Mouse (Mus musculus): ENCODE data around the gene Fam98a. TPM values are rescaled to one million over a fixed set of nuclear protein-coding genes. Genes with fewer than 3 reads are reported as not detected.
A peak's percentile ranks its signal among the peaks of the same experiment; 100 is the strongest.

Gene Fam98a
- polyA plus RNA-seq, 1 experiment from 2014 or later = 30.5 TPM

DNA sequence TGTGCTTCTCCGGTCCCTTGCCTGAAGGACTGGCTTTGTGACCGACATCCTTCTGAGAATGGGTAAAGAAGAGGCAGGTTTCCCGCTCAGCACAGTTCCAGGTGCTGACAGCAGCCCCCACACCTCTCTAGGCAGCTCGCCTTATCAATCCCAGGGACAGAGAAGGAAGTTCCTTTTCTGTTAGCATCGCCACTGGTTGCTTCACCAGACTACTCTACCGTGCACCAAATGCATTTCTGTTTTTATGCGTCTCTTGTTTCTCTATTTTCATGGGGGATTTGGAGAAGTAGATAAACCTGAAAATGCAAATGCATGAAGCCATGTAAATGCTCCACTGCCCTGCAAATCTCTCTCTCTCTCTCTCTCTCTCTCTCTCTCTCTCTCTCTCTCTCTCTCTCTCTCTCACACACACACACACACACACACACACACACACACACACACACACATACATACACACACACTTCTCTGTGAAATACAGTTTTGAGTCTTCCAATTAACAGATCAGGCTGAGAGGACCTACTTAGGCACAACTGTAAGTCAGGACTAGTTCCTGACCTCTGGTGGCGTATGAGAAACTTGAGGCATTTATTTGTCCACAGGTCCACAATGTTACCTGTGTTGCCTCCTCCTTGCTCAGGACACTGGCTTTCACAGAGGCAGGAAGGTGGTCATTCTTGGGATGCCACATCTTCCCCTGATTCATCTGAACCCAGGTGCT is 33.4 kb downstream of the Fam98a start:
- Histone ChIP-seq H3K27me3 (no peaks in the 10 kb centered on the region), H3K4me3 (no peak overlapping the region), H3K27ac (no peak overlapping the region), H3K9me3 (no peaks in the 10 kb centered on the region), H3K36me3 (no peaks in the 10 kb centered on the region), H3K4me1 (replicated peaks) (peaks cover 11% of the 10 kb centered on the region), H3K4me2 (no peak overlapping the region), H3K9ac (no peak overlapping the region)
- ATAC-seq (ENCODE audit: low FRiP score) = no peak
- WGBS = 65% methylated on average over 8 of the region's 8 CpGs

DNA sequence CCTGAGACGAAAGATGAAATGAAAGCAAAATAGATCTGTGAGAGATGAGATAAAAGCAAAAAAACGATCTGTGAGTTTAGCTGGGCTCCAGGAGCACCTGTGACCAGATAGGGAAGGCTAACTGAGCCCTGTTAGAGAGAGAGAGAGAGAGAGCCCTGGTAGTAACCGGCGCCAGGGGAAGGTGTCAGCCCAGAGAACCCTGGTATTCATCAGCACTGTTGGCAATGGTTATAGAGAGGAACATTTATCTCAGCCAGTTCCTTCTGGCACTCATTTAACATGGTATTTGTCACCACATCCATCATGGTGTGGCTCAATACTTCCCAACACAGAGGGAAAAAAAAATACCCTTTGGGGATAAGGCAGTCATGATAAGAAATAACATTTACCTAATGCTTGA is 35.2 kb downstream of the Fam98a start:
- H3K4me2 ChIP-seq = no peak overlapping the region
- ATAC-seq (ENCODE audit: low FRiP score) = 0 out of 2 replicates have a peak, but pooled peaks have one; percentile 43
- peaks cover 6% of the 10 kb centered on the region; the same call in 1 of the 2 replicates for H3K4me1 ChIP-seq (replicated peaks)
- H3K4me3 ChIP-seq = no peak overlapping the region
- no peaks in the 10 kb centered on the region for H3K9me3 ChIP-seq
- no peak overlapping the region for H3K9ac ChIP-seq
- no peaks in the 10 kb centered on the region for H3K36me3 ChIP-seq
- no peaks in the 10 kb centered on the region for H3K27me3 ChIP-seq
- 68% methylated on average over 4 of the region's 4 CpGs for WGBS
- H3K27ac ChIP-seq = no peak overlapping the region

DNA sequence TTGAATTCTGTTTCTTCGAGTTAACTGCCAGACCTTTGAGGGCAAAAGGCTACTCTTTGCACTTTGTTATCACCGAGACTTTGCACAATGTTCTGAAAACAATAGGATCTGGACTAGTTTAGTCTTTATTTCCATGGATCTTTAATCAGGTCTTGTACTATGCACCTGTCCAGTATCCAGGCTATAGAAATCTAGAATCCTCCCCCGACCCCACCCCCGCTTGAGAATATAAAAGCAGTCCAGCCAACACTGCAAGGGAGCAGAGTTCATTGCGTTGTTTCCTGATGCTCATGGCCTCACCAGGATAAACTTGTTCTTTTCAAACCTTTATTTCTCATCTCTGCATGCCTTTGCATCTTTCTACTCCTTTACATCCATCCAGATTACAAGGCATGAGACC is 42.5 kb downstream of the Fam98a start:
- no peak for ATAC-seq (ENCODE audit: low FRiP score)
- Histone ChIP-seq H3K4me1 (replicated peaks) (no peaks in the 10 kb centered on the region), H3K27ac (no peak overlapping the region), H3K9ac (no peak overlapping the region), H3K4me2 (no peak overlapping the region), H3K27me3 (no peaks in the 10 kb centered on the region), H3K36me3 (no peaks in the 10 kb centered on the region), H3K4me3 (no peak overlapping the region), H3K9me3 (no peaks in the 10 kb centered on the region)
- 86% methylated on average over 5 of the region's 5 CpGs for WGBS

DNA sequence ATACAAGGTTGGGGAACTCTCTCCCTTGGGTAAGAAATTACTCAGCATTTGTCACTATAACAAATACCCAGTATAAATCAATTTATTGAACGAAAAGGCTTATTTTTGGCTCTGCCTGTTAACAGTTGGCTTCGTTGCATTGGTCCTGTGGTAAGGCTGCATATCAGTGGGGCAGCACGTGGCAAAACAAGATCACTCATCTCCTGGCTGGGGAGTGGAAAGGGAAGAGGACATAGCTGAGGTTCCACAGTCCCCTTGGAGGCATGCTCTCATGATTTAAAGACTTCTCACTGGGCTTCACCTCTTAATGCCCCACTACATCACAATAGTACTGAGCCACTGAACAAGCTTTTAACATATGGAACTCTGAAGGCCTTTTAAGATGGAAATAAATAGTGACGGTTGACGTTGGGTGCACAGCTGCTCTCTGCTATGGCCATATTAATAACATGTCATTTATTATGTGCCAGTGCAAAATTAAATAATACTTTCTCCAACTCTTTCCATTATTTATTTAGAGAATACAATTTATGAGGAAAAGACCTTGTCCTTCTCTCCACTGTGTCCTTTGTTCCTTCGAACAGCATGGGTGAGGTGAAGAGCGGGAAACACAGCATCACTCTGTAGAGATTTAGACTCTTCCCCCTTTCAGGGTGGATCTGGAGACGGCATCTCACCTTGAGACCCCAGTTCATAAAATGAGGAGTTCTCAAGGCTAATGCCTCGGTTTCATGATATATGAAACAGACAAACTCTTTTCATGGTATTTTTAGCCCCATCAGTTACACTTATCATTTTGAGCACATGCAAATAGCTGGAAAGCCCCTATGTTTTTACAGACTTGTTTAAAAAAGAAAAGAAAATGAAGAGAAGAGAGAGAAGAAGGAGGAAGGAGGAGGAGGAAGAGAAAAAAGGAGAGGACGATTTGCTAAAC is 44.8 kb downstream of the Fam98a start:
- H3K36me3 ChIP-seq = no peaks in the 10 kb centered on the region
- 79% methylated on average over 10 of the region's 10 CpGs for WGBS
- H3K4me3 ChIP-seq = no peak overlapping the region
- no peaks in the 10 kb centered on the region for H3K27me3 ChIP-seq
- no peak overlapping the region for H3K9ac ChIP-seq
- no peaks in the 10 kb centered on the region for H3K9me3 ChIP-seq
- no peak overlapping the region for H3K4me2 ChIP-seq
- H3K27ac ChIP-seq = no peak overlapping the region
- no peaks in the 10 kb centered on the region for H3K4me1 ChIP-seq (replicated peaks)
- ATAC-seq (ENCODE audit: low FRiP score) = no peak

DNA sequence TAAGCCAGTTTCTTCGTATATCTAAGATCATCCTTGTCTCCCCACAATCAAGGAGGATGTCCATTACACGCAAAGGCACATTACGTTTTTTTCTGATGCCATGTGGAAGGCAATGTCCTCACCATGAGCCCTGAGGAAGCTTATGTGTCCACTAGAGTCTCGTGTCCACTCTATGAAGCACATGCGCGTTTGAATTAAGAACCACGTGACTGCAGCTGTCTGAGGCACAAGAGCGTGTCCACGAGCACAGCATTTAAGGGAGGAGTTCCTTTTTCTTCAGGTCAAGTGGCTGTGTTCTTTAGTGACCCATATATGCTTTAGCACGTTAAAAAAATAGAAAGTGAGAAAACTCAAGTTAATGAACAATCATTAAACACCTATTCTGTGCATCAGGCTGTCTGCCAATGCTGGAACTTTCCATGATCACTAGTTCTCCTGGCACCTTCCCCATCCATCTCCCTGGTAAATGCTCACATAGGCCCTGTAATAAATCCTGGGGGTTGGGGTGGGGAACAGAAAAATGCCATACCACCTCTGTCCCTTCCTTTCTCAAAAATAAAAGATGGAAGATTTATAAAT is 45.6 kb downstream of the Fam98a start:
- no peak overlapping the region for H3K9ac ChIP-seq
- no peaks in the 10 kb centered on the region for H3K4me1 ChIP-seq (replicated peaks)
- no peak for ATAC-seq (ENCODE audit: low FRiP score)
- no peak overlapping the region for H3K4me3 ChIP-seq
- WGBS = 91% methylated on average over 10 of the region's 10 CpGs
- no peaks in the 10 kb centered on the region for H3K27me3 ChIP-seq
- no peaks in the 10 kb centered on the region for H3K36me3 ChIP-seq
- no peak overlapping the region for H3K4me2 ChIP-seq
- no peak overlapping the region for H3K27ac ChIP-seq
- no peaks in the 10 kb centered on the region for H3K9me3 ChIP-seq

DNA sequence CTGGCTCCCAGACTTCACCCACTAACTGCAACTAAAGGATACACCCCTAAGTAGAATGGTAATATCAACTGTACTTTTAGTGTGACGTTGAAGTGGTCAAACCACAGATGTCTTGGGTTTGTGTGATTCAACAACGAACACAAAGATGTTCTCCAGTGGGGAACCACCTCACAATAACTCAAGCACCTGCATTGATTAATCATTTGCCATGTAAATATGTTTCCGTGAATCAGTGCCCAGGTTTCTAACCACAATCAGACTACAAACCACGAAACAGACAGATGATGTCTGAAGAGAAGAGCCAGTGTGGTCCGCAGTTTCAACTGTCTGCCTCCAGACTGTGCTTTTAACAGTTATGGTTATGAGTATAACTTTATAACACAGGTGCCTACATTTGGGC is 46.7 kb downstream of the Fam98a start:
- Histone ChIP-seq H3K36me3 (no peaks in the 10 kb centered on the region), H3K9me3 (no peaks in the 10 kb centered on the region), H3K4me1 (replicated peaks) (no peaks in the 10 kb centered on the region), H3K4me3 (no peak overlapping the region), H3K9ac (no peak overlapping the region), H3K4me2 (no peak overlapping the region), H3K27ac (no peak overlapping the region), H3K27me3 (no peaks in the 10 kb centered on the region)
- ATAC-seq (ENCODE audit: low FRiP score) = no peak
- 92% methylated on average over 5 of the region's 5 CpGs for WGBS

DNA sequence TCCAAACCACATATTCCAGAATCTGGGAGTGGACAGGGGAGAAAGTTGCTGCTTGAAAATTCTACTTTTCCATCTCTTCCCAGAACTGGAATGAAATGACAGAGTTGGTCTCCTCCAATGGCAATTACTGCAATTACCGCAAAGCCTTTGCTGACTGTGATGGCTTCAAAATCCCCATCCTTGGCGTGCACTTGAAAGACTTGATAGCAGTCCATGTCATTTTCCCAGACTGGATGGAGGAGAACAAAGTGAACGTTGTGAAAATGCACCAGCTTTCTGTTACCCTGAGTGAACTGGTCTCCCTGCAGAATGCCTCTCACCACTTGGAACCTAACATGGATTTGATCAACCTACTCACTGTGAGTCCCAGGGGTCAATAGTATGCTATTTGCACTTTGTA is 48.7 kb downstream of the Fam98a start:
- H3K27ac ChIP-seq = no peak overlapping the region
- ATAC-seq (ENCODE audit: low FRiP score) = no peak
- no peaks in the 10 kb centered on the region for H3K36me3 ChIP-seq
- H3K27me3 ChIP-seq = no peaks in the 10 kb centered on the region
- H3K4me1 ChIP-seq (replicated peaks) = no peaks in the 10 kb centered on the region
- no peak overlapping the region for H3K4me2 ChIP-seq
- H3K4me3 ChIP-seq = no peak overlapping the region
- no peak overlapping the region for H3K9ac ChIP-seq
- H3K9me3 ChIP-seq = no peaks in the 10 kb centered on the region
- WGBS = 86% methylated on average over 3 of the region's 3 CpGs

DNA sequence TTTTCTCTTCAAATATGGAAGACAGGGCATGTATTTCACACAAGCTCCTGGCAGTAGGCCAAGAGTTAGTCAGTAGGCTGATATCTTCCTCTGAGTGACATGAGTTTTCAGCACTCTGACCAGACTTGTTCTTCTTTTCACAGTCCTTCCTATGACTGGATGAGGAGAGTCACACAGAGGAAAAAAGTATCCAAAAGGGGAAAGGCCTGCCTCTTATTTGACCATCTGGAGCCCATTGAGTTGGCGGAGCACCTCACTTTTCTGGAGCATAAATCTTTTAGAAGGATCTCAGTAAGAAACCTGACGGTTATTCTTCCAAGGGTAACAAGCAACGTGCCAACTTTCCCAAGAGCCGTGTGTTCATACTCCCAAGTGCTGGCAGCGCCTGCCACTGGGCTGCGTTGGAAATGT is 53.5 kb downstream of the Fam98a start:
- H3K4me3 ChIP-seq = no peak overlapping the region
- no peak overlapping the region for H3K27ac ChIP-seq
- ATAC-seq (ENCODE audit: low FRiP score) = no peak
- H3K4me2 ChIP-seq = no peak overlapping the region
- H3K9me3 ChIP-seq = no peaks in the 10 kb centered on the region
- H3K4me1 ChIP-seq (replicated peaks) = no peaks in the 10 kb centered on the region
- H3K9ac ChIP-seq = no peak overlapping the region
- H3K36me3 ChIP-seq = no peaks in the 10 kb centered on the region
- WGBS = 90% methylated on average over 6 of the region's 6 CpGs
- H3K27me3 ChIP-seq = no peaks in the 10 kb centered on the region

DNA sequence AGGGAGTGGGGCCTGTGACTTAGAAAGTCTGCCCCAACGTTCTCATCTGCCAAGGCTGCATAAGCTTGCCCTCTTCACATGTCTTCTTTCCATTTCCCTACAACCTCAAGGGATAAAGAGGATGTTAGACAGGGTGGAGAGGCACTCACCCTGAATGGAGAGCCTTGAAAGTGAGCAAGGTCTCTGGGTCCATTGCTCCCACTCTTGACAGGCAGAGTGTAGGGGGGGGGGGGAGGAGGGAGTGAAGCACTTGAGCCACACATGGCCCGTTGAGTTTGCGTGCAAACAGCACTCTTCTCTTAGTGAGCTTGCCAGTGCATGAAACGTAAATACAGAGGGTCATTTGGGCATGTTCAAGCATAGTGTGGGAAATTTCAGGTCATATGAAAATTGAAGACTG is 56.5 kb downstream of the Fam98a start:
- Histone ChIP-seq H3K36me3 (no peaks in the 10 kb centered on the region), H3K4me3 (no peak overlapping the region), H3K27me3 (no peaks in the 10 kb centered on the region), H3K9ac (no peak overlapping the region), H3K9me3 (no peaks in the 10 kb centered on the region), H3K4me2 (no peak overlapping the region), H3K27ac (no peak overlapping the region), H3K4me1 (replicated peaks) (no peaks in the 10 kb centered on the region)
- 85% methylated on average over 4 of the region's 4 CpGs for WGBS
- no peak for ATAC-seq (ENCODE audit: low FRiP score)

Other genes with a start within 250 kb of the Fam98a start
- 7.4 and 8.2 TPM in 2 replicates for gene Rasgrp3, start 116.0 kb downstream of the Fam98a start, polyA plus RNA-seq (2015; fragmentation: Nextera tagmentation; extraction: Ambion mirVana)